24 mouse cellular contexts compared by ENCODE assay signal in the genomic region with DNA sequence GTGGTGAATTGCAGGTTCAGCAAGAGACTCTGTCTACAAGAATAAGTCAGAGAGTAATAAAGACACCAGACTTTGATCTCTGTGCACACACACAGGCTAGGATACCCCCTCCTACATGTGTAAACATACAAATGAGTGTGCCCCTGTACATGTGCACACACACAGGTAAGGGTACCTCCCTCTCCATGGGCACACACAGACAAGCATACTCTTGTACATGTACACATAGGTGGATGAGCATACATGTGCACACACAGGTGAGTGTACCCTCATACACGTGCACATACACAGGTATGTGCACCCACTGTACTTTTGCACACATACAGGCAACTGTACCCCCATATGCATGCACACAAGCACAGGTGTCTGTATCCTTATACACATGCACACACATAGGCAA. TPM values are rescaled to one million over a fixed set of nuclear protein-coding genes. Genes with fewer than 3 reads are reported as not detected.
DNase-seq lines count a peak whose midpoint lies in the region; ATAC-seq lines count a peak whose summit lies in the region.
"Had no signal": no experiment of that assay in that cellular context is flagged by ENCODE, and none has a peak within 500 bp of the region (broad histone marks: within the 10 kb centered on the region; RNA-seq: fewer than 3 reads in every experiment).

No protein-coding gene starts in this region.

- peak; percentile 47 for ATAC-seq in liver, embryonic 12.5 days
- ATAC-seq in liver, embryonic 11.5 days (replicated peaks; ENCODE audit: low FRiP score), result no peak; the same call in 1 of the 2 replicates
- ATAC-seq in megakaryocyte, adult 5-6 weeks (ENCODE audit: poor library complexity, severe bottlenecking), result no peak
- peak; percentile 14; the same call in 1 of the 2 replicates for ATAC-seq in liver, embryonic 15.5 days (ENCODE audit: insufficient read depth)
- ATAC-seq in forebrain, embryonic 13.5 days, result no peak
- ATAC-seq: forebrain, embryonic 14.5 days; forebrain, postnatal 0 days; Patski had no signal

- H3K27me3 ChIP-seq in liver, embryonic 12.5 days (replicated peaks), result no peaks in the 10 kb centered on the region
- H3K27me3 ChIP-seq in liver, embryonic 11.5 days (replicated peaks; ENCODE audit: control insufficient read depth, insufficient read depth, low read length), result no peaks in the 10 kb centered on the region
- H3K27me3 ChIP-seq in megakaryocyte, embryonic 14.5 days (replicated peaks), result peaks cover 4% of the 10 kb centered on the region
- H3K27me3 ChIP-seq in liver, embryonic 15.5 days, result no peaks in the 10 kb centered on the region
- no peaks in the 10 kb centered on the region for H3K27me3 ChIP-seq in forebrain, embryonic 13.5 days
- H3K27me3 ChIP-seq: CH12.LX; hindbrain, embryonic 12.5 days had no signal

- H3K4me3 ChIP-seq in liver, embryonic 12.5 days, result no peak overlapping the region
- H3K4me3 ChIP-seq in liver, embryonic 11.5 days (ENCODE audit: low read depth, low read length), result no peak overlapping the region
- peak overlapping the region; percentile 34 for H3K4me3 ChIP-seq in megakaryocyte, embryonic 14.5 days (replicated peaks)
- no peak overlapping the region for H3K4me3 ChIP-seq in liver, embryonic 15.5 days (replicated peaks)
- no peak overlapping the region for H3K4me3 ChIP-seq in forebrain, embryonic 13.5 days
- H3K4me3 ChIP-seq: forebrain, embryonic 10.5 days; gastrocnemius, adult 2 months; hindbrain, embryonic 12.5 days had no signal

- 41% methylated on average over 1 of the region's 1 CpGs for WGBS in liver, embryonic 12.5 days (ENCODE audit: insufficient replicate concordance)
- WGBS in liver, embryonic 11.5 days, result 68% methylated on average over 1 of the region's 1 CpGs
- 47% methylated on average over 1 of the region's 1 CpGs for WGBS in liver, embryonic 15.5 days (ENCODE audit: insufficient replicate concordance)
- WGBS in forebrain, embryonic 13.5 days, result 89% methylated on average over 1 of the region's 1 CpGs

- no peak overlapping the region for H3K27ac ChIP-seq in liver, embryonic 12.5 days
- no peak overlapping the region for H3K27ac ChIP-seq in liver, embryonic 11.5 days (ENCODE audit: low read depth, low read length)
- no peak overlapping the region for H3K27ac ChIP-seq in liver, embryonic 15.5 days (replicated peaks)
- H3K27ac ChIP-seq in forebrain, embryonic 13.5 days, result no peak overlapping the region
- H3K27ac ChIP-seq: forebrain, embryonic 10.5 days; gastrocnemius, adult 2 months; hindbrain, embryonic 12.5 days had no signal

- H3K4me2 ChIP-seq in liver, embryonic 12.5 days, result no peak overlapping the region
- no peak overlapping the region for H3K4me2 ChIP-seq in liver, embryonic 11.5 days
- no peak overlapping the region for H3K4me2 ChIP-seq in liver, embryonic 15.5 days
- H3K4me2 ChIP-seq in forebrain, embryonic 13.5 days, result no peak overlapping the region
- H3K4me2 ChIP-seq: heart, embryonic 11.5 days; hindbrain, embryonic 12.5 days had no signal

- H3K9me3 ChIP-seq in liver, embryonic 12.5 days (replicated peaks), result no peaks in the 10 kb centered on the region
- no peaks in the 10 kb centered on the region for H3K9me3 ChIP-seq in liver, embryonic 11.5 days (ENCODE audit: control insufficient read depth, low read length)
- no peaks in the 10 kb centered on the region for H3K9me3 ChIP-seq in megakaryocyte, embryonic 14.5 days
- no peaks in the 10 kb centered on the region for H3K9me3 ChIP-seq in liver, embryonic 15.5 days (replicated peaks)
- H3K9me3 ChIP-seq in forebrain, embryonic 13.5 days (replicated peaks), result no peaks in the 10 kb centered on the region
- H3K9me3 ChIP-seq: forebrain, embryonic 10.5 days; G1E; hindbrain, embryonic 12.5 days had no signal

- intact Hi-C loops in left cerebral cortex, postnatal 36 days (cut with DNase I), result no loop called here

- no peak for DNase-seq in liver, embryonic 11.5 days (ENCODE audit: low spot score)
- DNase-seq in left cerebral cortex, postnatal 36 days (ENCODE audit: low spot score in 2 of 2), result no peak
- DNase-seq: adrenal gland, postnatal 10 days; adrenal gland, postnatal 36 days; B cell, adult 2 months; cerebellum, adult 18-20 months; cerebellum, adult 9-10 months; cerebellum, postnatal 14 days; forebrain, postnatal 0 days; gastrocnemius, adult 2 months; gastrocnemius, postnatal 14 days; heart, adult 11 months had no signal

- H3K9ac ChIP-seq in liver, embryonic 12.5 days, result no peak overlapping the region
- H3K9ac ChIP-seq in liver, embryonic 11.5 days (ENCODE audit: low read depth, low read length), result no peak overlapping the region
- H3K9ac ChIP-seq in liver, embryonic 15.5 days, result no peak overlapping the region
- no peak overlapping the region for H3K9ac ChIP-seq in forebrain, embryonic 13.5 days
- H3K9ac ChIP-seq: forebrain, postnatal 0 days; hindbrain, embryonic 12.5 days had no signal

- H3K36me3 ChIP-seq in liver, embryonic 12.5 days, result no peaks in the 10 kb centered on the region
- H3K36me3 ChIP-seq in liver, embryonic 11.5 days (ENCODE audit: control insufficient read depth, insufficient read depth, low read length), result no peaks in the 10 kb centered on the region
- no peaks in the 10 kb centered on the region for H3K36me3 ChIP-seq in megakaryocyte, embryonic 14.5 days (replicated peaks; ENCODE audit: low read length)
- H3K36me3 ChIP-seq in liver, embryonic 15.5 days (replicated peaks), result no peaks in the 10 kb centered on the region
- H3K36me3 ChIP-seq in forebrain, embryonic 13.5 days (ENCODE audit: poor library complexity, severe bottlenecking), result no peaks in the 10 kb centered on the region
- H3K36me3 ChIP-seq: forebrain, embryonic 10.5 days; G1E; hindbrain, embryonic 12.5 days had no signal

- H3K4me1 ChIP-seq in liver, embryonic 12.5 days, result peaks cover 3% of the 10 kb centered on the region; the same call in 1 of the 2 replicates
- no peaks in the 10 kb centered on the region for H3K4me1 ChIP-seq in liver, embryonic 11.5 days (replicated peaks; ENCODE audit: control insufficient read depth, insufficient read depth, low read length)
- peaks cover 11% of the 10 kb centered on the region for H3K4me1 ChIP-seq in megakaryocyte, embryonic 14.5 days
- H3K4me1 ChIP-seq in liver, embryonic 15.5 days (replicated peaks), result 0 out of 2 replicates have a peak, but pooled peaks cover 2% of the 10 kb centered on the region
- H3K4me1 ChIP-seq in forebrain, embryonic 13.5 days, result no peaks in the 10 kb centered on the region
- H3K4me1 ChIP-seq: forebrain, embryonic 10.5 days; hindbrain, embryonic 12.5 days had no signal

RNA-seq across cellular contexts. Expression of gene Slc19a2, which starts 15.4 kb away (rescaled TPM):
- polyA plus RNA-seq in liver, embryonic 12.5 days (2016; fragmentation: Nextera tagmentation; extraction: Ambion mirVana), result 24.9 and 26.6 TPM in 2 replicates
- polyA plus RNA-seq in liver, embryonic 11.5 days (2014; fragmentation: Nextera tagmentation; extraction: Ambion mirVana), result 26.6 and 31.0 TPM in 2 replicates
- polyA plus RNA-seq in megakaryocyte, embryonic 14.5 days (2012; ENCODE audit: insufficient read depth, low replicate concordance), result 7.3 and 23.4 TPM in 2 replicates
- 6.1 and 6.8 TPM in 2 replicates for total RNA-seq in megakaryocyte, adult 5-6 weeks (2015)
- total RNA-seq in megakaryocyte, adult 5-6 weeks (2017), result 3.0 and 4.5 TPM in 2 replicates
- polyA plus RNA-seq in liver, embryonic 15.5 days (2015; fragmentation: Nextera tagmentation; extraction: Ambion mirVana), result 26.0 and 27.7 TPM in 2 replicates
- 10 to 100 TPM; 12.8 to 13.5 TPM for total RNA-seq in left cerebral cortex, postnatal 36 days (2021)
- polyA plus RNA-seq in forebrain, embryonic 13.5 days (2015; fragmentation: Nextera tagmentation; extraction: Ambion mirVana), result 7.2 and 7.7 TPM in 2 replicates

RNA-seq across cellular contexts. Expression of gene Ccdc181, which starts 41.9 kb away (rescaled TPM):
- polyA plus RNA-seq in liver, embryonic 12.5 days (2016; fragmentation: Nextera tagmentation; extraction: Ambion mirVana), result 5.2 and 5.3 TPM in 2 replicates
- polyA plus RNA-seq in liver, embryonic 11.5 days (2014; fragmentation: Nextera tagmentation; extraction: Ambion mirVana), result 7.1 and 9.4 TPM in 2 replicates
- 3.5 TPM in 1 of 2 replicates, not detected in the other for polyA plus RNA-seq in megakaryocyte, embryonic 14.5 days (2012; ENCODE audit: insufficient read depth, low replicate concordance)
- 4.4 and 6.7 TPM in 2 replicates for total RNA-seq in megakaryocyte, adult 5-6 weeks (2015)
- total RNA-seq in megakaryocyte, adult 5-6 weeks (2017), result 11.9 and 13.8 TPM in 2 replicates
- polyA plus RNA-seq in liver, embryonic 15.5 days (2015; fragmentation: Nextera tagmentation; extraction: Ambion mirVana), result 2.8 and 3.2 TPM in 2 replicates
- total RNA-seq in left cerebral cortex, postnatal 36 days (2021), result 10 to 100 TPM; 23.4 to 24.4 TPM
- polyA plus RNA-seq in forebrain, embryonic 13.5 days (2015; fragmentation: Nextera tagmentation; extraction: Ambion mirVana), result 17.3 and 18.5 TPM in 2 replicates

Comparison
In these comparisons a context has a peak if more than half of its experiments do, and no peak if none do; other contexts are left out.
1. ATAC-seq: peak in liver, embryonic 12.5 days (single experiment) and liver, embryonic 15.5 days (single experiment); none in liver, embryonic 11.5 days (single experiment), megakaryocyte, adult 5-6 weeks (single experiment) and forebrain, embryonic 13.5 days (single experiment).